Mouse (Mus musculus): ENCODE results near the gene Agap1. TPM values are rescaled to one million over a fixed set of nuclear protein-coding genes. Genes with fewer than 3 reads are reported as not detected.

Gene Agap1
- total RNA-seq, 2 experiments from 2014 or later, result 4.9 to 8.3 TPM

DNA sequence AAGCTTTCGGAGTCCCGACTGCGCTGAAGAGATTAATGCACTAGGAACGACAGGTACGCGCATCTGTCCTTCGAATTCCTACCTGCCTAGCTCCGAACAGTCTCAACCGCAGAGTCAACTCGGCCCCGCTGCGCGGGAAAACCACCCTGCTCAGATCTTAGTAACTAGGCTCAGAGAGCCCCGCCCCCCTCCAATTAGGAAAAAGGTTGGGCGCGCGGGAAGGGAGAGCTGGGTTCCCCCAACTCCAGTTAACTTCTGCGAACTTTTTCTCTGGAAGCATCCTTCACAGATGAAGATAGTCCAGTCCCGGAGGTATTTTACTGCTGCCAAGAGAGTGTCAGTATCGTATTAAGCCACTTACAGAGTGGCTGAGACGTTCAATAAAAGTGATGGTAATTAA, 479.2 kb downstream of the Agap1 start:
- no peak for ATAC-seq (replicated peaks; ENCODE audit: low FRiP score, poor library complexity, severe bottlenecking)

DNA sequence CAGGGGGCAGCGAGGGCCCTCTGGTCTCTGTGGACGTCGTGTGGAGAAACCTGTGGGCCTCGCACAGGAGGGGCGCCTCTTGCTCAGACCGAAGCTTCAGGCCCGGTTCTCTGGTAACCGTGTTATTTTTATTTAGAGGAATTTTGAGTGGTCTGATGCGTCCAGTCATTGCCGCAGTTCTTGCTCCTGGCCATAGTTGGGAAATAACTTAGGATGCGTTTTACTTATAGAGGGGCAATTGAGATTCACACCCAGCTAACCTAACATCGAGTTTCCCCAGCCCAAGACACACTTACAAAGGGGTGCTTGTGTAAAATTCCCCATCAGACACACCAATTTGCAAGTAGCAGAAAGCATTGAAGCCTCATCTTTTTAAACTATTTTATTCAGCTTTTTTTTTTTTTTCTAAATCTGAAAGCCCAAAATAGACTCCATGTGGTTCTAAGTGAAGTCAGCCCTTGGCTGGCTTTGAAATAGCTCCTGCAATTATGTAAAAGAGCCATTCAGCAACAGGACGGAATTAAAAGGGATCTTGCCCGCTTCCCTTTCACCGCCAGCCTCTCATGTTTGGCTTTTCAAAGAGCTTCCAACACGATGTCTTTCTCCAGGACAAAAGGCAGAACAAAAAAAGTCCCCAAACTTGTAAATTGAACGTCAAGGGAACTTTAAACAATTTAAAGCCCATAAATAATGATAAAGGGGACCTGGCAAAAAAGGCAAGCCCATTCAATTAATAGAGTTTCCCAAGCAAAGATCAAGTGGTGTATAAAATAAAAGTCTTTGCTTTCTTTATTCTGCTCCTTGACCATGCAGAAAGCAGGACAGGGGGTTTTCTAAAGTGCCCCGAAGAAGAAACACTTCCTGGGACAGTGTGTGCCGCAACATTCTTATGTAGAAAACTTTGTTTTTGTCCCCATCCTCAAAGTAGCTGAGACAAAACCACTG, 480.0 kb downstream of the Agap1 start:
- ATAC-seq (replicated peaks; ENCODE audit: low FRiP score, poor library complexity, severe bottlenecking), result no peak

DNA sequence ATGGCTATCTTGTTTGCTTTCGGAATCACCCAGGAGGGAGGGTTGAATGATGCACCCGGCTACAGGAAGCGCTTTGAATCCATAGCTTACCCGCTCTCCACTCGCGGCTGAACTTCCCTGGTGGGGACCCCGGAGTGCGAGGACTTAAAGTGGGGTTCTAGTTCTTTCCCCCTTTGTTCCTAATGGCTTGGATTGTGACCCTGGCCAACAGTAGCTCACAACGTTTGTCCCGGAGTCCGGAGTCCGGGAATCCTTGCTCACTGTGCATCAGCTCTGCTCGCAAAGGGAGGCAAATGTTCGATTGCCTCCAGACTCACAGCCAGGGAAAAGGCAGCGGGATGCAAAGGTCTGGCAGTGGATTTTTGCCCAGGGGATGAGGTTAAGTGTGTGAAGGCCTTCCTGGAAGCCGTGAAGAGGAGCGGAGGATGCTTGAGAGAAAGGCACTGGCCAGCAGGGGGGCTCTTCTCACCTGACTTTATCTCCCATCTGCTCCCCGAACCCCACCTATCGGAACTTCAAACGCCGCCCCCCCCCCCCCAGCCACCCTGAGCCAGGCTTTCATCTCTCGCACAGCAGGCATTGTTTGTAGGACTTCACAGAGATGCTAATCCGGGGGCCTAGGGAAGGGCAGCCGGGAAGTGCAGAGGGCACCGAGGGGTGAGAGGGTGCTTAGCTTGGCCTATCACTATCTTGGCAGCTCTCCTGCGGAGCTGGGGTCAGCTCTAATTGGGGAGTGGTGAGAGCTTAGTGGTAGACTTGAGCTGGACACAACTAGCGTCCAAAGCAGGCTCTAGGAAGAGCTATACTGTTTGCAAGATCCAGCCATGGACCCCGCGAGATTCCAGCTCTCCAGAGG, 481.1 kb downstream of the Agap1 start:
- ATAC-seq (replicated peaks; ENCODE audit: low FRiP score, poor library complexity, severe bottlenecking), result no peak

DNA sequence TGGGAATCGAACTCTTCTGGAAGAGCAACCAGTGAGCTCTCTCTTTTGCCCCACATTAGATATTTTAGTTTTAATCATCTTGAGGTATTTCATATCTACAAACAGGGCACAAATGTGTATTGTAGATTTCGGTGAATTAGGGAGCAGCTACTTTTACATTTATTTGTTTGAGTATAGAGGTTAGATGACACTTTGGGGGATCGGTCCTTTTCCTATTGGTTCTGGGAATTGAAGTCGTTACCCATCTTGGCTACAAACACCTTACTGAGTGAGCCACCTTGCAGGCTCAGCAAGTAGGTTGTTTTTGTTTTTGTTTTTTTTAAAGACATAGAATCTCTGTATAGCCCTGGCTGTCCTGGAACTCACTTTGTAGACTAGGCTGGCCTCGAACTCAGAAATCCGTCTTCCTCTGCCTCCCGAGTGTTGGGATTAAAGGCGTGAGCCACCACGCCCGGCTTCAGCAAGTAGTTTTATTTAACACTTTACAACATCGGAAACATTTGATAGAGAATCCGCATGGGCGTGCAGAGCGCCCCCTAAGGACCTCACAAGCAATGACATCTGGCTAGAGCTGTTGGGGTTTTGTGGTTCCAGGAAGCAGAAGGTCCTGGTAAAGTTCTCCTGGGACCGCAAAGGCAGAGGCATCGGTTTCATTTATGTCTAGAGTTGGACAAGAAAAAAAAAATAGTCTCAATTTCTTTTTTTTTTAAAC, 484.4 kb downstream of the Agap1 start:
- no peak for ATAC-seq (replicated peaks; ENCODE audit: low FRiP score, poor library complexity, severe bottlenecking)

DNA sequence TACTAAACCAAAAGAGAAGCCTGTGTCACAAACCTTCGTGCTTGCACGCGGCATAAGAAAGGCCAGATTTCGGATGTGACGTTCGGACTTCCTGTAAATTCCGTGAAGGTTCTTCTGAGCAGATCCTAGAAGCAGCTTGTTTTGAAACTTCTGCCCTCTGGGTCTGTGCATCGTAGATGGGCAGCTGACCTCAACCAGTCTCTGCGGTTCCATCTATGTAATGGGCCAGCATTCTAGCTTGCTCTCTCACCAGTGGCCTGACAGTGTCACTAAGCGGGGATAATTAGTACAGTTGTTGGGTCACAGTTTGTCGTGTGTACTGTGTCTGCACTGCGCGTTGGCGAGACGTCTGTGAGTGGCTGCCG, 485.0 kb downstream of the Agap1 start:
- no peak for ATAC-seq (replicated peaks; ENCODE audit: low FRiP score, poor library complexity, severe bottlenecking)

DNA sequence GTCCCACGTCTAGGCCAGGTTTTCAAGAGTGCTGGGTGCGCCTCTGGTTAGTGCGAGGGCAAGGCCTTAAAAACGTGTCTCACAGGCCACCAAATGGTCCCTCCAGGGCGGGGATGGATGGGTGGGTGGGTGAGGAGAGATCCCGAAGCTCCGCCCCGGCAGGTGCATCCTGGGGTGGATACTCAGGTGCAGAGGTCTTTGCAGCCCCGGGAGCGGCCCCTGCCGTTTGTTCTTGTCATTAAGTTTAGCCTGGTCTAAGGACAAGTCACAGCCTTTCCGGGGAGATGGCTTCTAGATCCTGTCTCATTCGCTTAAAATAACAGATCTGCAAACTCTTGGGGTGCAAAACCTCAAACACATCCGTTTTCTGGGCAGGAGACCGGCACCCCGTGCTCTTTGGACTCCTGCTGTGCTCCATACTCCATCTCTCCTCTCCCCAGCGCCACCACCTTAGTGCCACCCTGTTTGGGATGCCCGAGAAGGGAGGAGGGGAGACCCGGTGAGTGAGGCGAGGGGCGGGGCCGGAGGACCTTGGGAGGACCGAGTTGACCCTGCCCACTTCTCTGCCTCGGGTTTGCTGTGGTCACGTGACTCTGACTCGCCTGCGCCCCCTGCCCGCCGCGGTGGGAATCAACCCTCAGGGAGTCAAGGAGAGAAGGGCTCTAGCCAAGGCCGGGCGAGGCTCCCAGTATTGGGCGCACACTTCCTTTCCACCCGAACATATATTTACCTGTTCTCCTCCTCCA, 485.5 kb downstream of the Agap1 start:
- peak; percentile 35; the same call in 1 of the 2 replicates for ATAC-seq (replicated peaks; ENCODE audit: low FRiP score, poor library complexity, severe bottlenecking)

DNA sequence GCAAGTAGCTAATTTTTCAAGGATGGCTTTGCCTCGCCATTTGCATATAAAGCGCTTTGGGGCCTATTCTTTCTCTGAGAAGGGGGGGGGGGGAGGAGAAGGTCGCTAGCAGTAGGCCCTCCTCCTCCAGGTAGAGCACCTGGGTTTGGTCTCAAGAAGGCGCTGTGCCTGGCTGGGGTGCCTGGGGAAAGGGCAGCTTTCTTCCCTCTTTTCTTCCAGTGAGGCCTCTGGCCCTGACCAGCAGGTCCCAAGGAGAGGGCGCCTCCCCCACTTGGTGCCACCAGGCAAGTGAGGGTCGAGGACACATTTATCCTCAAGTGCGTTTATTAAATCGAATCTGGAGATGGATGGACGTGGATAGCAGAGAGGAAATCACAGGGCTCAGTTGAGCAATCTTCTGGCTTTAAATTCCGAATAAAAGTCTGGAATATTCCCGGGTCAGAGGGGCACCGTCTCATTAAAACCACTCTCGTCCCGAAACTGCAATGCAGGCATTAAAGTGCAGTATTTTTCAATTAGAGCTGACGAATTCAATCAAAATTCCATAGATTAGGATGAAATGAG, 486.4 kb downstream of the Agap1 start:
- ATAC-seq (replicated peaks; ENCODE audit: low FRiP score, poor library complexity, severe bottlenecking), result no peak

DNA sequence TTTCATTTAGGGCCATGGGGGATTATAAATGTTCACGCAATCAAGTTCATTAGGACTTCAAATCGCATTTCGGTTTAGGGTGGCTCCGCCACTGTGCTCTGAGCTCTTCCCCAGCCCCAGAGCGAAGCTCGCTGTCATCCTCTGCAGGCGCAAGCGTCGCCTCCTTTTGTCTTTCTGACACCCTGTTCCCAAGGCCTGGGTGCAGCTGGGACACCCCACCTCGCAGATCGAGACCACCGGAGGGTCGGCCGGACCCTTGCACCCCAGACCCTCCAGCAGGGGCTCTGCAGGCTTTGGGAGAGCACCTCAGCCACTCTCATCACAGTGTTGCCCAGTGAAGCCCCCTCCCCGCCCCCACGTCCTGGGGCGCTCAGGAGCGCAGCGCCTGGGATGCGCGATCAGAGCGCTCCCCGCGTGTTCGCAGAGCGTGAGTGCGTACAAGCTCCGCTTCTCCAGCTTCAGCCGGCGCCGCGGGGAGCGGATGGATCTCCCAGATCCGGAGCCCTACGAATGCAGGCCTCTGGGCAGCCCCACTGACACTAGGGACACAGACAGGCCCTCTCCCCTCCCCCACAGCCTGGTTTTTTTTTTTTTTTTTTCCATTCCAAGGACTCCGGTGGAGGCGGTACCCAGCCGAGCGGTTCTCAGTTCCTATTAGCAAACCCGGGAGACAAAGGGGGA, 487.2 kb downstream of the Agap1 start:
- no peak for ATAC-seq (replicated peaks; ENCODE audit: low FRiP score, poor library complexity, severe bottlenecking)

DNA sequence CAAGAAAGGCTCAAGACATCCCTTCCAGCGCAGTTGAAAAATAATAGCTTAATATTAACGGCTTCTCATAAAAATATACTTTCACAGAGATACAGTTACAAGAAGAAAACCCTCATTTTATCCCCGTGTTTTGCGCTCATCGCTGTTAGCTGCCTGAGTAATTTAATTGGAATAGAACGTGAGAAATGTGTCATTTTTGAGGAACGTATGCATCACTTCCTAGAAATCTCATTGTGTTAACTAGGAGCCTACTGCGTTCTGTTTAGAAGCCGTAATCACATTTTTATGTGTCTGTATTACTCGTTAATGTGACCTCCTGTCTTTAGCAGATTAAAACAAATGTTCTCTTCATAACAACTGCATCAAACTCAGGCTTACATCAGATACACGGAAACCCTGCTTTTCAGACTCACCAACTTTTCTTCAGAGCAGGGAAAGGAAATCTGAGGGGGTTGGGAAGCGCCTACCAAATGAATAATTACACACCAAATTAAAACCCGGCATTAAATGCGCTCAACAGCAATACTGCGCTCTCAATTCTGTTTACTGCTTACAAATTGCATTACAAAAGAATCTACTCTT, 487.9 kb downstream of the Agap1 start:
- no peak for ATAC-seq (replicated peaks; ENCODE audit: low FRiP score, poor library complexity, severe bottlenecking)

DNA sequence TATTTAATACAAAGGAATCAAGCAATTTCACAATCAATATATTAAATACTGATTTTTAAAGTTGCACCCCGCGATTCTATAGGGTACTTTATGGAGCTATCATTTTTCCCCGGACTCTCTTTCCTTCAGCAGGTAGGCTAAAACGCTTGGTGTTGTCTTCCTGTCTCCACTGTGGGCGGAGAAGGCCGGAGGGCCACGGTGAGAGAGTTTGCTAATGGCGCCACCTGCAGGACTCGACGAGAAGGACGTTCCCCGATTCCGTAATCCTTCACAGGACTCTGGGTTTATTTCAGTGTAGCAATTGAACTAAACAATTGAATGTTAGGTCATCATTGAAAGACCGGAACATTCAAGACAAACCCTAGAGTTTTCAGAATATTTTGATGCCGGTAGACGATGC, 488.6 kb downstream of the Agap1 start:
- ATAC-seq (replicated peaks; ENCODE audit: low FRiP score, poor library complexity, severe bottlenecking), result no peak; the same call in 1 of the 2 replicates

All from erythroblast, adult 5-6 weeks (primary cell).